Mouse (Mus musculus): ENCODE data around the gene Got1. TPM values are rescaled to one million over a fixed set of nuclear protein-coding genes. Genes with fewer than 3 reads are reported as not detected.

Gene Got1
- total and polyA plus RNA-seq, 3 experiments: 131 to 228 (median 176) TPM

DNA sequence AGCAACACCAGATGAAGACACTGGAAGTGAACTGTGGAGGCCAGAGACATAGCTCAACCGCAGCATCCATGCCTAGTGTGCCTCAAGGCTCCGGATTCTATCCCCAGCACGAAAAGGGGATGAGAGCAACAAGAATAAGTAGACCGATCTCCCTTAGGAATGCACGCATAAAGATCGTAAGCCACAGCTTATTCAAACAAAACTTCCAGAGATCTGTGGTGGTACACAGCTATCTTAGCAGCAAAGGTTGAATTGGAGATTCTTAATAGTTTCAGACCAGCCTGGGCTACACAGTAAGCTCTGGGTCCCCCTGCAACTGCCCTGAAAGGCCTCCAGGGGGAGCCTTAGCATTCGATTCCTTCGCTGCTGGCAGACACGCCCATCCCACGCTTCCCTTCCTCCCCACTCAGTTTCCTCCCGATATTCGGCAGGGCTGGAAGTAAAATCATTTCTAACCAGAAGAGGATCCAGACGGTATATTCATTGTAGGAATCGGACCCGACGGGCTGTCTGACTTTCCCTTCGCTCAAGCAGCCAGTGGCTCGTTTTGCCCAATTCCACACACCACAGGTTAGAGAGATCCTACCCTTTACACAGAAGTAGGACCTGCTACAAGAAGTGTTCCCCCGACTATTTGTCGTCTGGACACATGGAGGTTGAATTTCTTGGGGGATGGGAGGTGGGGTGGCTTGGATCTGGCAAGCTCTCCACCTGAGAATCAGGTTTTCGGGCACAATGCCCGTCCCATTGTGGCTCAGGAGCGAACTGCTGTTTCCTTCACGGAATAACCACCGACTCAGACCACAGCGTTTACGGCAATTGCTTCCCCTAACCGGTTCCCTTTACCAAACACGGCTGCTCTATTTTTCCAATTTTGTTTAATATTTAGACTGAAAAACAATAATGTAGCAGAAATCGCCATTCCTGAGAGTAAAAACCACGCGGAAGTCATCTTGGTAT is 46.7 kb upstream of the Got1 start:
- peaks cover 1% of the 10 kb centered on the region for H3K27me3 ChIP-seq (replicated peaks)
- no peak overlapping the region for H3K9ac ChIP-seq (ENCODE audit: insufficient read depth, low read depth)
- no peaks in the 10 kb centered on the region for H3K9me3 ChIP-seq (replicated peaks; ENCODE audit: low read length)
- dilution Hi-C loops (cut with MboI; ENCODE audit: extremely low pct_ligation_motif_present, extremely low pct_unique_long_range_greater_than_20kb, low sequenced_read_pairs) (no loop called here), in situ Hi-C loops (cut with MboI; ENCODE audit: low pct_ligation_motif_present, low pct_unique_long_range_greater_than_20kb, low sequenced_read_pairs) (loop anchor here (5.0 kb wide), 1 partner anchor 56 kb away; no protein-coding TSS in a partner anchor)
- H3K4me3 ChIP-seq (replicated peaks in 1 of 3; ENCODE audit: low read depth in 2 of 3, low read length in 2 of 3, poor library complexity in 1 of 3): peak overlapping the region; percentile 6 to 57 (median 52)
- peaks cover 3 to 7% of the 10 kb centered on the region in 2 experiments for H3K4me1 ChIP-seq (ENCODE audit: control insufficient read depth in 1 of 2, insufficient read depth in 2 of 2)
- DNase-seq (ENCODE audit: extremely low read depth): peak; percentile 74
- H3K27ac ChIP-seq (ENCODE audit: insufficient read depth, low read depth): no peak overlapping the region
- TF ChIP-seq USF2 (conservative IDR thresholded peaks at IDR 0.05; ENCODE audit: low read depth, low read length) (no peak), RAD21 (IDR thresholded peaks at IDR 0.05; ENCODE audit: low read depth, low read length) (peak; percentile 66), SMC3 (IDR thresholded peaks at IDR 0.05; ENCODE audit: low read depth, low read length) (peak; percentile 87), KAT2A (IDR thresholded peaks at IDR 0.05; ENCODE audit: insufficient replicate concordance, low read length) (no peak), RCOR1 (conservative IDR thresholded peaks at IDR 0.05; ENCODE audit: low read depth, low read length) (no peak), CTCF (conservative IDR thresholded peaks at IDR 0.05 in 1 of 2, IDR thresholded peaks at IDR 0.05 in 1 of 2; ENCODE audit: low read depth in 2 of 2, low read length in 2 of 2) (peak; percentile 83 to 91), UBTF (IDR thresholded peaks at IDR 0.05; ENCODE audit: low read depth, low read length) (no peak)
- H3K4me2 ChIP-seq (ENCODE audit: insufficient read depth, low read depth, poor library complexity, severe bottlenecking): peak overlapping the region; percentile 99
- H3K36me3 ChIP-seq (replicated peaks in 1 of 2; ENCODE audit: control insufficient read depth in 1 of 2, insufficient read depth in 1 of 2, low read length in 1 of 2): no peaks in the 10 kb centered on the region
- H3K79me2 ChIP-seq (replicated peaks; ENCODE audit: control insufficient read depth, extremely low read depth, insufficient read depth, poor library complexity, severe bottlenecking): no peaks in the 10 kb centered on the region

DNA sequence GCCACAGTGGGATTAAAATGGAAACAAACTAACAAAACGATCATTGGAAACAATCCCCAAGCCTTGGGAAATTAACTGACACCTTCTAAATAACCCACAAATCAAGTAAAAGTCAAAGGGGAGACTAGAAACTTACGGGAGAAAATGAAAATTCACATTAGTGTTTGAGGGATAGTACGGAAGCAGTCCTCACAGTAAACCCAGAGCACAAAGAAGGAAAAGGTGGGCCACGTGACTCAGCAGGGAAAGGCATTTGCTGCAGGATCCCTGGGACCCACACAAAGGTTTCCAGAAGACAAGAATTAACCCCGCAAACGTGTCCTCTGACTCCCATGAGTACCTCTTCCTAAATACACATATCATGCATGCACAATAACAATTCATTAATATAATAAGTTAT is 44.7 kb upstream of the Got1 start:
- Histone ChIP-seq H3K27ac (ENCODE audit: insufficient read depth, low read depth) (no peak overlapping the region), H3K4me3 (replicated peaks in 1 of 3; ENCODE audit: low read depth in 2 of 3, low read length in 2 of 3, poor library complexity in 1 of 3) (no peak overlapping the region), H3K9me3 (replicated peaks; ENCODE audit: low read length) (no peaks in the 10 kb centered on the region), H3K4me1 (ENCODE audit: control insufficient read depth in 1 of 2, insufficient read depth in 2 of 2) (peaks cover 3 to 7% of the 10 kb centered on the region in 2 experiments), H3K27me3 (replicated peaks) (peaks cover 1% of the 10 kb centered on the region), H3K36me3 (replicated peaks in 1 of 2; ENCODE audit: control insufficient read depth in 1 of 2, insufficient read depth in 1 of 2, low read length in 1 of 2) (no peaks in the 10 kb centered on the region), H3K4me2 (ENCODE audit: insufficient read depth, low read depth, poor library complexity, severe bottlenecking) (no peak overlapping the region), H3K9ac (ENCODE audit: insufficient read depth, low read depth) (no peak overlapping the region), H3K79me2 (replicated peaks; ENCODE audit: control insufficient read depth, extremely low read depth, insufficient read depth, poor library complexity, severe bottlenecking) (no peaks in the 10 kb centered on the region)
- no peak for TF ChIP-seq PAX5 (IDR thresholded peaks at IDR 0.05; ENCODE audit: low read length)
- no peak for TF ChIP-seq NRF1 (IDR thresholded peaks at IDR 0.05; ENCODE audit: low read depth, low read length)
- no peak for TF ChIP-seq SMC3 (IDR thresholded peaks at IDR 0.05; ENCODE audit: low read depth, low read length)
- TF ChIP-seq MYC (IDR thresholded peaks at IDR 0.05; ENCODE audit: low read depth, low read length): no peak
- TF ChIP-seq ELF1 (IDR thresholded peaks at IDR 0.05; ENCODE audit: low read depth, low read length): no peak
- no peak for TF ChIP-seq JUND (conservative IDR thresholded peaks at IDR 0.05; ENCODE audit: low read depth, low read length)
- no peak for TF ChIP-seq ETS1 (conservative IDR thresholded peaks at IDR 0.05; ENCODE audit: low read depth, low read length)
- no peak for TF ChIP-seq TBP (conservative IDR thresholded peaks at IDR 0.05; ENCODE audit: low read depth, low read length)
- TF ChIP-seq CTCF (conservative IDR thresholded peaks at IDR 0.05 in 1 of 2, IDR thresholded peaks at IDR 0.05 in 1 of 2; ENCODE audit: low read depth in 2 of 2, low read length in 2 of 2): no peak
- no peak for TF ChIP-seq E2F4 (IDR thresholded peaks at IDR 0.05; ENCODE audit: insufficient replicate concordance, low read depth, low read length)
- TF ChIP-seq TCF12 (IDR thresholded peaks at IDR 0.05; ENCODE audit: low read depth, low read length): no peak
- dilution Hi-C loops (cut with MboI; ENCODE audit: extremely low pct_ligation_motif_present, extremely low pct_unique_long_range_greater_than_20kb, low sequenced_read_pairs): no loop called here
- DNase-seq (ENCODE audit: extremely low read depth): no peak
- in situ Hi-C loops (cut with MboI; ENCODE audit: low pct_ligation_motif_present, low pct_unique_long_range_greater_than_20kb, low sequenced_read_pairs): no loop called here
